Mouse (Mus musculus): ENCODE measurements around the gene R3hcc1l.

DNA sequence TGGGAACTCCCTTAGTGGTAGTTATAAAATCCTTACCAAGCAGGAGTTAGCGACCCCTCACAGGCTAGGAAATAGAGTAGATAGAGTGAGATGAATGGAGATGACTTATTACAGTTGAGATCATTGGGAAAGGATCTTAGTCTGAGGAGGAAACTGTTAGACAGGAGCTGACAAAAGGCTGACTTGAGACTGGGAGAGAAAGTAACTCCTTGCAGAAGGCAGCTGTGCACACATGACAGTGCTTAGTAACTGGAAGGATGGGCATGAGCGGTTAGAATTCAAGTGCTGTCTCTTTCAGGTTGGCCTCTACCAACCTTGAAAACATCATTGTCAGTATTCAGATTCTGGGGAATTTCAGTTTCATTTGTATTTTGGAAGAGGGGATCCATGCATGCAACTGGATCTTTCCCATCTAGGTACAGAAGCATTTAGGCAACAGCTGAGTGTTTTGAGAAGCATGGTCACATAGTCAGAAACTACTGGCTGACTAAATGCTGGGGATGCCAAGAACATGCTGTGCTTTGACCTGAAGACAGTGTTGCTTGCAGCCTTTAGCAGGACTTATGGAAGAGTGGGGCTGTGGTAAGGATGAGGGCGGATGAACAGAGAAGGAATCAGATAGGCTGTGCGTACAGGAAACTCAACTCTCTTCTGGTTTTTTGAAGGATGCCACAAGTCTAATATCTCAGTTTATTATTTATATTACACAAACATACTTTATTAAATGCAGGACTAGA, 47.9 kb downstream of the R3hcc1l start:
- TF ChIP-seq EP300 (optimal IDR thresholded peaks at IDR 0.05) (no peak), CTCF (IDR thresholded peaks at IDR 0.05; ENCODE audit: low read depth) (no peak)
